Mouse (Mus musculus) natural killer cell, adult 2 months (primary cell): Measurements from ENCODE around the gene Nol9.

Experiments
- DNase-seq, 2 experiments: peaks; one replicate each; pipeline ENCODE4 v3.0.0; 2022; ENCODE audit warnings: low spot score in 2 of 2

Gene Nol9

GRCm38 (mm10) chr4:152038985-152039830 is at the start of gene Nol9:
Nol9 (plus strand) TSS chr4:152039321.
- peak; percentile 91 to 94 for DNase-seq

GRCm38 (mm10) chr4:151992091-151992490 is 47.0 kb upstream of the Nol9 start:
- DNase-seq, result no peak

GRCm38 (mm10) chr4:151993035-151993434 is 46.1 kb upstream of the Nol9 start:
- DNase-seq, result no peak

- no peak for DNase-seq
Observed at GRCm38 (mm10) chr4:151994228-151995171, 44.6 kb upstream of the Nol9 start.

GRCm38 (mm10) chr4:151995371-151996172 is 43.5 kb upstream of the Nol9 start:
- no peak for DNase-seq

GRCm38 (mm10) chr4:151996173-151996950 is 42.8 kb upstream of the Nol9 start, which contains the start of gene Phf13:
Phf13 (minus strand) TSS chr4:151996258.
- peak; percentile 97 to 98 for DNase-seq

GRCm38 (mm10) chr4:151996951-151997222 is 42.2 kb upstream of the Nol9 start:
- no peak for DNase-seq

GRCm38 (mm10) chr4:151997701-151998100 is 41.4 kb upstream of the Nol9 start:
- no peak for DNase-seq

GRCm38 (mm10) chr4:151999481-151999880 is 39.6 kb upstream of the Nol9 start:
- DNase-seq, result no peak

- DNase-seq, result no peak
Observed at GRCm38 (mm10) chr4:152000906-152001305, 38.2 kb upstream of the Nol9 start.

GRCm38 (mm10) chr4:152001335-152001734 is 37.8 kb upstream of the Nol9 start:
- no peak for DNase-seq

- no peak for DNase-seq
Observed at GRCm38 (mm10) chr4:152002063-152002462, 37.1 kb upstream of the Nol9 start.

- DNase-seq, result no peak
Observed at GRCm38 (mm10) chr4:152006137-152006536, 33.0 kb upstream of the Nol9 start.

GRCm38 (mm10) chr4:152006812-152007211 is 32.3 kb upstream of the Nol9 start:
- no peak for DNase-seq

GRCm38 (mm10) chr4:152007481-152008147 is 31.5 kb upstream of the Nol9 start:
- no peak for DNase-seq

- no peak for DNase-seq
Observed at GRCm38 (mm10) chr4:152008148-152008500, 31.0 kb upstream of the Nol9 start.

- peak; percentile 93 to 94 for DNase-seq
Observed at GRCm38 (mm10) chr4:152008622-152009075, 30.5 kb upstream of the Nol9 start, which contains the start of gene Klhl21. Klhl21 (plus strand) TSS chr4:152008803.

GRCm38 (mm10) chr4:152009076-152010051 is 29.8 kb upstream of the Nol9 start:
- peak in 1 of 2 experiments; percentile 38 for DNase-seq

GRCm38 (mm10) chr4:152010091-152010706 is 28.9 kb upstream of the Nol9 start:
- DNase-seq, result peak; percentile 34 to 39
